Mouse (Mus musculus) small intestine, adult 2 months (tissue): ENCODE measurements around the gene Trim38. TPM values are rescaled to one million over a fixed set of nuclear protein-coding genes. Genes with fewer than 3 reads are reported as not detected.

ENCODE experiments used
- H3K27ac ChIP-seq: fragments of 200-500 bp; 2 replicates; pipeline ENCODE4 v1.5.1; 2012; ENCODE audit warnings: low read depth, low read length, control low read depth, inconsistent platforms; ENCODE audit not compliant: insufficient read depth
- H3K27me3 ChIP-seq: fragments of 200-500 bp; 2 replicates; pipeline ENCODE4 v1.6.1; 2012; ENCODE audit warnings: mild to moderate bottlenecking, moderate library complexity, low read length, inconsistent platforms; ENCODE audit not compliant: control insufficient read depth, insufficient read depth
- H3K36me3 ChIP-seq: fragments of 200-500 bp; 2 replicates; pipeline ENCODE4 v1.6.1; 2012; ENCODE audit warnings: mild to moderate bottlenecking, low read length, control low read depth, inconsistent platforms; ENCODE audit not compliant: control insufficient read depth, insufficient read depth
- H3K4me1 ChIP-seq: fragments of 200-500 bp; 2 replicates; pipeline ENCODE4 v1.6.1; 2012; ENCODE audit warnings: low read length, inconsistent platforms, mixed read lengths; ENCODE audit not compliant: control insufficient read depth, insufficient read depth, insufficient read length
- H3K4me3 ChIP-seq: fragments of 200-500 bp; 2 replicates; pipeline ENCODE4 v1.5.1; 2012; ENCODE audit warnings: low read depth, mild to moderate bottlenecking, control low read depth, inconsistent platforms, low read length, moderate library complexity
- CTCF ChIP-seq: fragments of 200-500 bp; IDR thresholded peaks from 2 replicates; pipeline ENCODE4 v1.5.1; 2012; ENCODE audit warnings: low read depth, mild to moderate bottlenecking, control low read depth, inconsistent platforms, low read length, moderate library complexity, mixed read lengths; ENCODE audit not compliant: insufficient replicate concordance, insufficient read length; ENCODE audit errors: extremely low read depth
- POLR2A ChIP-seq: fragments of 200-500 bp; IDR thresholded peaks from 2 replicates; pipeline ENCODE4 v1.6.1; 2012; ENCODE audit warnings: low read depth, mild to moderate bottlenecking, control low read depth, inconsistent platforms, low read length, moderate library complexity
- WGBS: fragments of 180-500 bp; shearing (Covaris S2); methylation state at CpG from one replicate; pipeline ENCODE4 v1.1.7; 2018; 5-methylcytosine and 5-hydroxymethylcytosine counted together
- polyA plus RNA-seq: library from polyadenylated mRNA; depleted of rRNA; stranded (reverse); fragments of >200 nt; gene quantifications from 2 replicates; pipeline ENCODE4 v1.2.3, GENCODE M21; 2012

Trim38 gene
- polyA plus RNA-seq, 1 experiment = 4.5 TPM

DNA sequence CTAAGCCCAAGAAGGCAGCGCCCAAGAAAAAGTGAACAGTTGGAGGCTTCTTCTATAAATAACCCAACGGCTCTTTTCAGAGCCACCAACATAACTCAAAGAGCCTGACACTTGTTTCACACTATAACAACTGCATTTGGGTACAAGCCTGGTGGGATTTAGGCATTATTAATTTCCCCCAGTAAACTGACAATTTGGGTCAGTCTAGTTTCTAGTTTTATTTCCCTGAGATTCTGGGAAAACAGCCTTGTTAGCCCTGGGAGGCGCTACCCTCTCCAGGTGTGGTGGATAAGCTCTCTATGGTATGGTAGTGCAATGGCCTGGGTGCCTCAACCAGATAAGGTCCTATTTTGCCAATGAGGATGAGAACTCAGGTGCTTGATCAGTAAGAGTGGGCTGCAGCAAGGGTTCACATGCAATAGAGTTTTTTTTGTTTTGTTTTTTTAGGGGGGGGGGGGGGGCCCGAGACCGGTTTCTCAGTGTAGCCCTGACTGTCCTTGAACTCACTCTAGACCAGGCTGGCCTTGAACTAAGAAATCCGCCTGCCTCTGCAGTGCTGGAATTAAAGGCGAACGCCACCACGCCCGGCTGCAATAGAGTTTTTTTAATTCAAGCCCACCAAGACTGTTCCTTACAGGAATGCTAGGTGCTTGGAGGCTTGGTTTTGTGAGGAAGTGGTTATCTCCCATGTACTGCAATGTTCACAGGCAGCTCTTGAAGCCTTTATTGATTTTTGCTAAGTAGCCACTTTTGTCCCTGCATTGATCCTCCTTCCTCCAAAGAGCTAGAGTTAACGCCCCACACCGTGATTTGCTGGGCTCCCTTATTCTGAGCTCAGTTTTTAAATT is 5.2 kb upstream of the Trim38 start:
- H3K36me3 ChIP-seq = no peaks in the 10 kb centered on the region
- 55% methylated on average over 12 of the region's 12 CpGs for WGBS
- H3K27me3 ChIP-seq = no peaks in the 10 kb centered on the region
- H3K27ac ChIP-seq = no peak overlapping the region
- no peak for TF ChIP-seq CTCF
- no peak for TF ChIP-seq POLR2A
- H3K4me1 ChIP-seq = peaks cover 16% of the 10 kb centered on the region
- peak overlapping the region; percentile 71 for H3K4me3 ChIP-seq

DNA sequence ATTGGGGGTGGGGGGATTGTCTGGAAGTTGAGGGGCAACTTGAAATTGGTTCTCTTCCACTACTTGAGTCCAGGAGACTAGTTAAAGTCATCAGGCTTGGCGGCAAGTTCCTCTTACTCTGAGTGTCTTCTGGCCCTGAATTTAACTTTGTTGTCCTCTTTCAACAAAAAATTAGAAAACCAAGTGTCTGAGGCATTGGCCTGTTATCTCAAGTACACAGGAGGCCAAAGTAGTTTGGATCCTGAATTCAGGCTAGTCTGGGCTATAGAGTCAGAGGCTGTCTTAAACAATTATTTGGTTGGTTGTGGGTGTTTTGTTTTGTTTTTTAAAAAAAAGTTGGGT is 4.6 kb upstream of the Trim38 start:
- H3K27me3 ChIP-seq = no peaks in the 10 kb centered on the region
- 74% methylated on average over 1 of the region's 1 CpGs for WGBS
- no peaks in the 10 kb centered on the region for H3K36me3 ChIP-seq
- H3K4me1 ChIP-seq = peaks cover 12% of the 10 kb centered on the region
- TF ChIP-seq POLR2A = no peak
- no peak for TF ChIP-seq CTCF
- no peak overlapping the region for H3K27ac ChIP-seq
- H3K4me3 ChIP-seq = no peak overlapping the region

DNA sequence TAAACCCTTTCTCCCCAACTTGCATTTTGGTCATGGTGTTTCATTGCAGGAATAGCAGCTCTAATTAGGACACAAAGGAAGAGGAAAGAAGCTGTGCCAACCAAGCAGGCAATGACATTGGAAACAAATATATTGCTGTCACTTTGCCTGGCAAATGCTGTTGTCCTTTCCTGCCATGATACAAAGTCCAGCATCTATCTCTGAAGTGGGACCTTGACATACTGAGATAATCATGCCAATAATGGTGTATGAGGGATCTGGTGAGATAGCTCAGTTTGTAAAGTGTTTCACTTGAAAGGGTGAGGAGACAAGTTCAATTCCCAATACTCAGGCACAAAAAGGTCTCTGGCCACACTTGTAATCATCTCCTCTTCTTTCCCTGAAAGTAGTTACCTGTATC is 2.9 kb upstream of the Trim38 start:
- TF ChIP-seq POLR2A = no peak
- H3K27me3 ChIP-seq = no peaks in the 10 kb centered on the region
- peaks cover 12% of the 10 kb centered on the region for H3K4me1 ChIP-seq
- H3K36me3 ChIP-seq = no peaks in the 10 kb centered on the region
- peak overlapping the region; percentile 66 for H3K27ac ChIP-seq
- no peak overlapping the region for H3K4me3 ChIP-seq

- TF ChIP-seq CTCF (no peak), POLR2A (no peak)
- H3K27me3 ChIP-seq = no peaks in the 10 kb centered on the region
- WGBS = 57% methylated on average over 5 of the region's 5 CpGs
Observed at GRCm38 (mm10) chr13:23768834-23769397, 797 bp upstream of the Trim38 start.

GRCm38 (mm10) chr13:23772561-23773313 is 3.0 kb downstream of the Trim38 start:
- Histone ChIP-seq H3K27ac (no peak overlapping the region), H3K4me3 (no peak overlapping the region), H3K36me3 (no peaks in the 10 kb centered on the region), H3K4me1 (peaks cover 13% of the 10 kb centered on the region; the same call in 1 of the 2 replicates), H3K27me3 (no peaks in the 10 kb centered on the region)
- TF ChIP-seq POLR2A (no peak), CTCF (no peak)
- 37% methylated on average over 21 of the region's 21 CpGs for WGBS

More at GRCm38 (mm10) chr13:23768834-23769397, 797 bp upstream of the Trim38 start:
- H3K4me3 ChIP-seq = no peak overlapping the region
- H3K4me1 ChIP-seq = peaks cover 10% of the 10 kb centered on the region
- no peaks in the 10 kb centered on the region for H3K36me3 ChIP-seq
- H3K27ac ChIP-seq = no peak overlapping the region

DNA sequence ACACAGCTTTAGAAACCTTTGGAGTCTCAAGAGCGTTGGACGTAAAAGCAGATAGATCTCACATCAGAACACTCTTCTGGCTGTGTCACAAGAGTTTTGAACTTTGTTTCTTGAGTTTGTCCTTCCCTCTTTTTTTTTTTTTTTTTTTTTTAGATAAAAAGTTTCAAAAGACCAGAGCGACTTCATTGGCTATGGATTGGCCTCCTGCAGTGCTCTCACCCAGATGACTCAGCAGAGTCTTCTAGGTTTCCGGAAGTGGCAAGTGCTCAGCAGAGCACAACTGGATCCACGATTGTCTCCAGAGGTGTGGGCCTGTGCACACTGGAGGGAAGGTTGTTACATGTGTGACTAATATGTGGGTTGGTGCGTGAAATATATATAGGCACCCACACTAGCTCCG is 8.6 kb downstream of the Trim38 start:
- WGBS = 71% methylated on average over 7 of the region's 7 CpGs
- peak overlapping the region; percentile 72 for H3K27ac ChIP-seq
- H3K36me3 ChIP-seq = 0 out of 2 replicates have a peak, but pooled peaks cover 3% of the 10 kb centered on the region
- no peak overlapping the region for H3K4me3 ChIP-seq
- TF ChIP-seq CTCF (no peak), POLR2A (no peak)
- H3K27me3 ChIP-seq = no peaks in the 10 kb centered on the region
- peaks cover 19% of the 10 kb centered on the region for H3K4me1 ChIP-seq

- TF ChIP-seq POLR2A (peak; percentile 28; the same call in 1 of the 2 replicates), CTCF (no peak)
- WGBS = 38% methylated on average over 4 of the region's 4 CpGs
- Histone ChIP-seq H3K36me3 (0 out of 2 replicates have a peak, but pooled peaks cover 3% of the 10 kb centered on the region), H3K27ac (peak overlapping the region; percentile 92), H3K4me3 (peak overlapping the region; percentile 50), H3K27me3 (no peaks in the 10 kb centered on the region), H3K4me1 (peaks cover 19% of the 10 kb centered on the region)
Observed at GRCm38 (mm10) chr13:23779025-23779424, 9.3 kb downstream of the Trim38 start.
